Mouse (Mus musculus) forebrain, postnatal 0 days (tissue): ENCODE results near the gene Ada. TPM values are rescaled to one million over a fixed set of nuclear protein-coding genes. Genes with fewer than 3 reads are reported as not detected.

ENCODE experiments used
- ATAC-seq: fragments of 200-750 bp; cut with Nextera tagmentation; 2 replicates; pipeline ENCODE4 v1.8.0; 2017; ENCODE audit warnings: mild to moderate bottlenecking, moderate library complexity
- DNase-seq: peaks from one replicate; pipeline ENCODE4 v3.0.0-alpha.2; 2015
- H3K27ac ChIP-seq: fragments of 300-500 bp; sonication (generic); 2 replicates; pipeline ENCODE4 v1.5.1; 2014; ENCODE audit warnings: low read depth, mild to moderate bottlenecking, antibody characterized with exemption, low read length, moderate library complexity, mixed read lengths
- H3K27me3 ChIP-seq: fragments of 300-500 bp; sonication (generic); 2 replicates; pipeline ENCODE4 v1.6.1; 2014; ENCODE audit warnings: mild to moderate bottlenecking, low read length, mixed read lengths; ENCODE audit not compliant: insufficient read depth
- H3K36me3 ChIP-seq: fragments of 300-500 bp; sonication (generic); 2 replicates; pipeline ENCODE4 v1.6.1; 2014; ENCODE audit warnings: mild to moderate bottlenecking, moderate library complexity; ENCODE audit not compliant: insufficient read depth
- H3K4me1 ChIP-seq: fragments of 300-500 bp; sonication (generic); 2 replicates; pipeline ENCODE4 v1.6.1; 2014; ENCODE audit warnings: antibody characterized with exemption; ENCODE audit not compliant: insufficient read depth
- H3K4me2 ChIP-seq: fragments of 300-500 bp; sonication (generic); 2 replicates; pipeline ENCODE4 v1.6.1; 2014; ENCODE audit warnings: low read depth, mild to moderate bottlenecking, moderate library complexity
- H3K4me3 ChIP-seq: fragments of 300-500 bp; sonication (generic); 2 replicates; pipeline ENCODE4 v1.5.1; 2014; ENCODE audit warnings: low read depth, low read length, mixed read lengths
- H3K9ac ChIP-seq: fragments of 300-500 bp; sonication (generic); 2 replicates; pipeline ENCODE4 v1.6.1; 2014; ENCODE audit warnings: mild to moderate bottlenecking
- H3K9me3 ChIP-seq: fragments of 300-500 bp; sonication (generic); 2 replicates; pipeline ENCODE4 v1.6.1; 2016; ENCODE audit warnings: low read length
- CTCF ChIP-seq: sonication (generic); IDR thresholded peaks from 2 replicates; pipeline ENCODE4 v1.5.1; 2016; ENCODE audit warnings: antibody characterized with exemption, control low read depth, low read depth
- WGBS: fragments of 180-500 bp; shearing (Covaris S2); extraction: QIAGEN DNeasy Blood & Tissue Kit; methylation state at CpG from one replicate; pipeline ENCODE4 v1.1.7; 2014; 5-methylcytosine and 5-hydroxymethylcytosine counted together
- polyA plus RNA-seq: library from polyadenylated mRNA; unstranded; fragments of >200 nt; fragmentation: Nextera tagmentation; extraction: Ambion mirVana; gene quantifications from 2 replicates; pipeline ENCODE4 v1.2.1, GENCODE M21; 2015
- total RNA-seq: library from RNA; depleted of rRNA; stranded (reverse); fragments of >200 nt; gene quantifications from 2 replicates; pipeline ENCODE4 v1.2.3, GENCODE M21; 2014

Ada gene
- total and polyA plus RNA-seq, 2 experiments from 2014 or later = 4.3 to 5.4 TPM

DNA sequence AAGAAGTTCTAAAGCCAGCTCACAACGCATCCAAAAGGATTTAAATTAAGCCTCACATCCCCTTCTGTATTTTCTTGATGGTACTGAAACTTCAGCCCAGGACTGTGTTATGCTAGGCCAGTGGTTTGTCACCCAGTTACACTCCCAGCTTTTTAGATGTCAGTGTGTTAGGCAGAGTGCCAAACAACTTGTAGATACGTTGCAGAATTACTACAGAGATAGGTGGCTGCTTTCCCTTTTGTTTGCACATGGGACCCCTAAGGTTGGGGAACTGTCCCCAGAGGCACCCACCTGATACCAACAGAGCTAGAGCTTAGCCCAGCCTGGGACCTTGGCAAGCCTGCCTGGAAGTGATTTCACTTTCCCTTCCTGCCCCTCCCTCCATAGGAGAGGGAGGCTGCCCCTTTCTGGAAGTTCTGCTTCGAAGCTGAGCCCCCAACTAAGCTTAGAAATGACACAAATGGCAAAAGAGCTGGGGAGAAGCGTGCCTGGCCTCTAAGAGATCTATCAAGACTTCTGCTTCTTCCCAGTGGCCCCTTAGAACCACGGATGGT, 39.4 kb downstream of the Ada start:
- no peaks in the 10 kb centered on the region for H3K4me1 ChIP-seq
- H3K9ac ChIP-seq = no peak overlapping the region
- no peak for TF ChIP-seq CTCF
- H3K27ac ChIP-seq = no peak overlapping the region
- H3K27me3 ChIP-seq = no peaks in the 10 kb centered on the region
- no peaks in the 10 kb centered on the region for H3K36me3 ChIP-seq
- ATAC-seq = no peak
- no peaks in the 10 kb centered on the region for H3K9me3 ChIP-seq
- DNase-seq = no peak
- 79% methylated on average over 5 of the region's 5 CpGs for WGBS
- no peak overlapping the region for H3K4me3 ChIP-seq
- no peak overlapping the region for H3K4me2 ChIP-seq

DNA sequence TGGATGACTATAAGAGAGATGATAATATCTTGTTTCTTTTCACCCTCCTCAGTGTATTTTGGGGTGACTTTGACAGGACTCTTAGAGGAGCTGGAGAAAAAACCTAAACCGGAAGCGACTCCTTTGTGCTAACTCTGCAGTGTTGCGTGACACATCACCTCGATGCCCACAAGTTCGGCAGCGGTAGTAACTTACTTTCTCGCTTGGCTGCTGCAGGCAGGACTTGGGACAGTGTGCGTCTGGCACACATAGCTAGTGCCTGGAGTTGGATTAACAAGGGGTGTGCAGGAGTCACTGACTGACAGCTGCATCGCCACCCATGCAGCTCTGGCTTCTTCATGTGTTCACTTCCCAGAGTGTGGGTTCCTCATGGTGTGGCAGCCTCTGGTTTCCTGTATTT, 40.0 kb downstream of the Ada start:
- Histone ChIP-seq H3K4me1 (no peaks in the 10 kb centered on the region), H3K9me3 (no peaks in the 10 kb centered on the region), H3K9ac (no peak overlapping the region), H3K4me3 (no peak overlapping the region), H3K4me2 (no peak overlapping the region), H3K36me3 (no peaks in the 10 kb centered on the region), H3K27ac (no peak overlapping the region), H3K27me3 (no peaks in the 10 kb centered on the region)
- ATAC-seq (no peak), DNase-seq (no peak)
- TF ChIP-seq CTCF = no peak
- 89% methylated on average over 9 of the region's 9 CpGs for WGBS

GRCm38 (mm10) chr2:163708763-163709250, 41.2 kb downstream of the Ada start:
- Histone ChIP-seq H3K27me3 (no peaks in the 10 kb centered on the region), H3K9me3 (no peaks in the 10 kb centered on the region), H3K4me3 (no peak overlapping the region), H3K4me2 (no peak overlapping the region), H3K4me1 (no peaks in the 10 kb centered on the region), H3K27ac (no peak overlapping the region), H3K9ac (no peak overlapping the region), H3K36me3 (no peaks in the 10 kb centered on the region)
- 81% methylated on average over 6 of the region's 6 CpGs for WGBS
- DNase-seq = no peak
- no peak for ATAC-seq
- TF ChIP-seq CTCF = no peak

GRCm38 (mm10) chr2:163708321-163708720, 41.7 kb downstream of the Ada start:
- WGBS = 85% methylated on average over 5 of the region's 5 CpGs

DNA sequence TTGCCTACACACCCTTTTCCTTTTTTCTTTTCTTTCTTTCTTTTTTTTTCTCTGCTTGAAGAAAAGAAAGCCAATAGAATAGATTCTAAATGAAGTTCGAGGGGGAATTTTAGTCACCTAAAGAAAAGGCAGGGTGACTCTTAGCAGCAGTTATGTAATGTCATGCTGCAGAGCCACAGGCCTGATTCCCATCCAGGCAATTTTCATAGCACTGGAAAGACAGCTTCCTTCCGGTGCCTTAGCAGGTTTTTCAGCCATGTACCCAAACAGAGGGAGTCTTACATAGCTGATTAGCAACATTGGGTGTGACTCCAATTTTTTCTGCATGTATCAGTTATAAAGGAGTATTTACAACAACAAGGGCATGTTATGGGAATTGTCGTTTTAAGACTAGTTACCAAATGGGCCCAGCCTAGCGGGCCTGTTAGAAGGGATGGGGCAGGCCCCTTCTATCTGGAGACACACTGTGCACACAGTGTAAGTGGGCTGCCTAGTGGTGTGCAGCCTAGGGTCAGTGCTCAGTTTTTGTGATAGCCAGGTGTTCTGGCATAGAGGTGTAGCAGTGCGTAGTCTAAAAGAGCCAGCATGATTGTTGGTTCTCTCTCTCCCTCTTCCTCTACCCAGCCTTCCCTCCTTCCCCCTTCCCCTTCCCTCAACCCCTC, 46.3 kb downstream of the Ada start:
- Histone ChIP-seq H3K9ac (no peak overlapping the region), H3K36me3 (no peaks in the 10 kb centered on the region), H3K4me3 (no peak overlapping the region), H3K9me3 (no peaks in the 10 kb centered on the region), H3K27ac (no peak overlapping the region), H3K27me3 (no peaks in the 10 kb centered on the region), H3K4me1 (no peaks in the 10 kb centered on the region), H3K4me2 (no peak overlapping the region)
- DNase-seq (no peak), ATAC-seq (no peak)
- 82% methylated on average over 5 of the region's 5 CpGs for WGBS
- no peak for TF ChIP-seq CTCF

More at GRCm38 (mm10) chr2:163708321-163708720, 41.7 kb downstream of the Ada start:
- TF ChIP-seq CTCF = no peak
- H3K27ac ChIP-seq = no peak overlapping the region
- H3K9ac ChIP-seq = no peak overlapping the region
- DNase-seq (no peak), ATAC-seq (no peak)
- no peaks in the 10 kb centered on the region for H3K27me3 ChIP-seq
- no peaks in the 10 kb centered on the region for H3K36me3 ChIP-seq
- no peak overlapping the region for H3K4me3 ChIP-seq
- H3K4me1 ChIP-seq = no peaks in the 10 kb centered on the region
- H3K4me2 ChIP-seq = no peak overlapping the region
- H3K9me3 ChIP-seq = no peaks in the 10 kb centered on the region

DNA sequence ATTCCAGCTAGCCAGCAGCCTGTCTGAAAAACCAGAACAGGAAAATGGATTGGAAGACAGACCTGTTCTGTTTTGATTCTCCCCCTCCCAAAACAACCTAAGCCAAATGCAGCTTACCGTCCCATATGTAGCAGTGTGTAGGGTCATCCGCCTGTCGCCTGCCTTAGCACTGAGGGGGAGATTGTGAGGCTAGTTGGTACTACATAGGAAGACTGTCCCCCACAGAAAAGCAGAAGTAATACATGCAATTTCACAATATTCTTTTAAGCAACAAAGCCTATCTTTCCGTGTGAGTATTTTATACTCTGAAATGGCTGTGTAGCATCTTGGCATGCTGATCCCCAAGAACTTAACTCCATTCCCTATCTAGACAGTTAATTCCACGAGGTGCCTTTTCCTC, 47.1 kb downstream of the Ada start:
- H3K9me3 ChIP-seq = no peaks in the 10 kb centered on the region
- H3K4me3 ChIP-seq = no peak overlapping the region
- no peaks in the 10 kb centered on the region for H3K27me3 ChIP-seq
- no peak for DNase-seq
- no peak overlapping the region for H3K27ac ChIP-seq
- WGBS = 85% methylated on average over 5 of the region's 5 CpGs
- TF ChIP-seq CTCF = no peak
- ATAC-seq = no peak
- no peak overlapping the region for H3K4me2 ChIP-seq
- no peaks in the 10 kb centered on the region for H3K36me3 ChIP-seq
- no peak overlapping the region for H3K9ac ChIP-seq
- no peaks in the 10 kb centered on the region for H3K4me1 ChIP-seq

DNA sequence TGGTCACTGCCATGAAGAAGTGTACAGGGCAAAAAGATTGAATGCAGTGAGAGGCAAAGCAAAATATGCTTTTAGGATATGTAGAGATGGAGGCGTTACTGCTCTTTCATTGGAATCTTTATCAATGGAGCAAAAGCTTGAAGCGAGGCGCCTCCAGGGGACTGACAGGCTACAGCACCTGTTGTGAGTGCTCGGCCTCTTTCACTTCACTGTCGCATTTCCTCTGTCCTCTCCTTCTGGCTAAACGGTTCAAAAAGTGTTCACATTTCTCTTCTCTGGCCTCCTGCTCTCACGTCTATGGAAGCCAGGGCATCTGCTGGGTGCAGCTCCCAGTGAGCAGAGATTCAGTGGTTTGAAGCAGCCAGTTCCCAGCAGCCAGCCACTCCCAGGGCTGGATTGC, 47.6 kb downstream of the Ada start:
- no peaks in the 10 kb centered on the region for H3K4me1 ChIP-seq
- no peaks in the 10 kb centered on the region for H3K36me3 ChIP-seq
- WGBS = 66% methylated on average over 7 of the region's 7 CpGs
- no peak overlapping the region for H3K27ac ChIP-seq
- ATAC-seq (no peak), DNase-seq (no peak)
- H3K27me3 ChIP-seq = no peaks in the 10 kb centered on the region
- no peak overlapping the region for H3K4me3 ChIP-seq
- H3K9me3 ChIP-seq = no peaks in the 10 kb centered on the region
- H3K4me2 ChIP-seq = no peak overlapping the region
- no peak for TF ChIP-seq CTCF
- no peak overlapping the region for H3K9ac ChIP-seq
